Mouse (Mus musculus): Measurements from ENCODE around the gene Olig1. TPM values are rescaled to one million over a fixed set of nuclear protein-coding genes. Genes with fewer than 3 reads are reported as not detected.

The Olig1 gene
- polyA plus RNA-seq, 1 experiment from 2014 or later = 136 TPM

DNA sequence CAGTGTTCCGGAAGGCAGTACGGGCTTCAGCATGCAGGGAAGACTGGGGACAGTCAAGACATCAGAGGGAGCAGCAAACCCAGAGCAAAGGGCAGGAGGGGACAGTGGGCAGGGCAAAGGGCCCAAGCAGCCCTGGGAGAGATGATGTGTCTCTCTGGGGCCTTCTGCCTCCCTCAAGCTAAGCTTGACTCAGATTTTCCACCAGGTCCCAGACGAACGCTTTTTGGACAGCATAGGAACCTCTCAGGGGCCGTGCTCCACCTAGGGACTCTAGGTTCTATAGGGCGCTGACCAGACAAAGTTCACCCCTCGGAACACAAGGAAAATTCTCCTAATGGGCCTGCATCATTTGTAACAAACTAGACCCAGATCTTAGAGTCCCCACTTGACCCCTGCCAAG lies 29.8 kb downstream of the Olig1 start:
- Histone ChIP-seq H3K9me3 (no peaks in the 10 kb centered on the region), H3K36me3 (no peaks in the 10 kb centered on the region), H3K4me1 (replicated peaks) (peaks cover 28% of the 10 kb centered on the region), H3K4me3 (no peak overlapping the region), H3K4me2 (no peak overlapping the region), H3K9ac (no peak overlapping the region), H3K27me3 (peaks cover 78% of the 10 kb centered on the region), H3K27ac (replicated peaks) (no peak overlapping the region)
- no peak for ATAC-seq (ENCODE audit: low FRiP score, low read depth)
- 95% methylated on average over 7 of the region's 7 CpGs for WGBS

DNA sequence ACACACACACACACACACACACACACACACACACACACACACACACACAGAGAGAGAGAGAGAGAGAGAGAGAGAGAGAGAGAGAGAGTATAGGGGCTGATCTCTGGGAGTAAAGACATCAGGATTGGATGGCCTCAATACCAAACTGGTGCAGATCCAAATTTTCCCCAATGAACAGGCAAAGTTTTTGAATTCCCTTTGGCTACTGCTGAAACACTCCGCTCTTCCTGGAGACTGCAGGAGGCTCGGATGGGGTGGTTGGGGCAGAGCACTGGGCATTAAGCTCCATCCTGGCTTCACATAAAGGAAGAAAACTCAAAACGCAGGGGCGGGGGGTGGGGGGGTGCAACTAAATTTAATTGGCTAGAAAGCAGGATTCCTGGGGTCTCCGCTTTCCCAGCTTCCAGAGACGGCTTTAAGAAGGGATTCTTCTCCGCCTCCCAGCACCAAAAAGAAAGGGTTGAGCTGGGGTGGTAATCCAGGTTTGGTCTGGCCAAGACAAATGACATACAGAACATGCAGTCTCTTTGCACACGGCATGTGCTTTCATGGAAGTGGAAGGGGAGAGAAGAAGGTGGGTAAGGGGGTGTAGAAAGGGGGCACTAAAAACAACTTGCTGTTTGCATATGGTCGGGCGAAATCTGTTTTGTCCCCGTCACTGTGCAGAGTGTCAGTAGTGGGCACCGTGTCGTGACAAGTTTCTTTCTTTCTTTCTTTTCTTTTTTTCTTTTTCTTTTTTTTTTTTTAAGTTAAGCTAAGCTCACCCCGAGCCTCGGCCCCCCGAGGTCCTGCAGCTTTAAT lies 31.3 kb downstream of the Olig1 start:
- Histone ChIP-seq H3K27ac (replicated peaks) (peak overlapping the region; percentile 63), H3K4me2 (peak overlapping the region; percentile 48), H3K36me3 (no peaks in the 10 kb centered on the region), H3K4me1 (replicated peaks) (peaks cover 28% of the 10 kb centered on the region), H3K4me3 (peak overlapping the region; percentile 25), H3K27me3 (peaks cover 78% of the 10 kb centered on the region), H3K9me3 (no peaks in the 10 kb centered on the region), H3K9ac (no peak overlapping the region)
- 0 out of 2 replicates have a peak, but pooled peaks have one; percentile 7 for ATAC-seq (ENCODE audit: low FRiP score, low read depth)
- 11% methylated on average over 16 of the region's 16 CpGs for WGBS

DNA sequence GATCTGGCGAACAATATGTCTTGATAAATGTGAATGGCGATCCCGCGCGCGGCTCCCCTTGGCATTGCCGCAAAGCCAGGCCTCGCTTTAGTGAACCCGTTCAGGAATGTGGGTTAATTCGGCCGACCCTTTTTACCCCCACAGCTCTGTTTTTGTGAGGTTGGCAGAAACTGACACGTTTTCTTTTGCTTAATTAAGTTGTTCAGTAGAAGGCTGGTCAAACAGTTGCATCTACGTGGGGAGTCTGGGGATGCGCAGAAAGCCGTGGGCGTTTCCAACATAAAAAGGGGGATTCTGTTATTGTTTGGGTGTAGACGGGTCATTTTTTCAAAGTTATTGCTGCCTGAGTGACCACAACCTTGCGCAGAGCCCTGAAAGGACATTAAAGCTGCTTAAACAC lies 31.9 kb downstream of the Olig1 start:
- Histone ChIP-seq H3K4me3 (peak overlapping the region; percentile 25), H3K27ac (replicated peaks) (peak overlapping the region; percentile 52), H3K27me3 (peaks cover 77% of the 10 kb centered on the region), H3K36me3 (no peaks in the 10 kb centered on the region), H3K4me1 (replicated peaks) (peaks cover 28% of the 10 kb centered on the region), H3K9me3 (no peaks in the 10 kb centered on the region), H3K9ac (no peak overlapping the region), H3K4me2 (peak overlapping the region; percentile 48)
- 11% methylated on average over 18 of the region's 18 CpGs for WGBS
- ATAC-seq (ENCODE audit: low FRiP score, low read depth) = no peak

DNA sequence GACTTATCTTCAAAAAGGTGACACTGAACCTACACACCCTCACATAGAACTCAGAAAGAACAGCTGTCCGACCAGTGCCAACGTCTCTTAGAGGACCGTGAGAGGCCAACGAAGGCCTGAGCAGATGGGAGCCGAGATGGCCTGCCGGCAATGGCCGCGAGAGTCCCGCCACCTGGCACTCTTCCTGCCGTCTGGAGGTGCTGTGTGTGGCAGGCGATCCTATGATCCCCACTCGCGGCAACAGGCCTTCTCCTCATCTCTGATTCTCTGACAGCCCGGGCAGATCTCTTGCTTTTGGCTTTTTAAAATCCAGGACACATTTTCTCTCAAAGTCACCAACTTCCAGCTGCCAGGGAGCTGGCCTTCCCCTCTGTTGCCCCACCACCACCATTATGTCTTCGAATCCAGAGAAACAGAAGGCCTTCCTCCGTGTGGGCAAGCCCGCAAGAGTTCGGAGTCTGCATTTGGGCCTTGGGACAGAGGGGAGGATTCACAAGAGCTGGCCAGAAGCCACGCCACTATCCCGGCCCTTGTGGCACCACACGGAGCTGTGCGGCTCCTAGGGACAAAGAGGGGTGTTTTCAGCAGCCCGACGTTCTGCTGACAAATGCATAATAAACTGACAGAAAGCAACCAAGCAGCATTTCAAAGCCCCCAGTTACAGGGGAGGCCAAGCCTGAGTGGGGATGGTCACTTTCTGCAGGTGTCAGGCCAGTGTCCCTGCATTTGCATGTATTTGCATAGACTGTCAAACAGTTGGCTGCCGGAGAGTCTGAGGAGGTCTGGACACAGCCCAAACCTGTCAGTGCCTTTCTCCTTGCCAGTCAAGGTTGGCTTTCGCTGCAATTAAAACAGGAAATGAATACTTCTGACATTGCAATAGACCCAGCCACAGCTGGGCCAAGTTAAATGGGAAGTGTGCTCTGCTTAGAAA lies 34.5 kb downstream of the Olig1 start:
- H3K9me3 ChIP-seq = no peaks in the 10 kb centered on the region
- no peaks in the 10 kb centered on the region for H3K36me3 ChIP-seq
- H3K27me3 ChIP-seq = peaks cover 78% of the 10 kb centered on the region
- WGBS = 20% methylated on average over 26 of the region's 26 CpGs
- H3K4me1 ChIP-seq (replicated peaks) = peaks cover 28% of the 10 kb centered on the region
- H3K4me2 ChIP-seq = no peak overlapping the region; the same call in 1 of the 2 replicates
- peak; percentile 87 for ATAC-seq (ENCODE audit: low FRiP score, low read depth)
- H3K27ac ChIP-seq (replicated peaks) = peak overlapping the region; percentile 69
- no peak overlapping the region for H3K9ac ChIP-seq
- no peak overlapping the region for H3K4me3 ChIP-seq

DNA sequence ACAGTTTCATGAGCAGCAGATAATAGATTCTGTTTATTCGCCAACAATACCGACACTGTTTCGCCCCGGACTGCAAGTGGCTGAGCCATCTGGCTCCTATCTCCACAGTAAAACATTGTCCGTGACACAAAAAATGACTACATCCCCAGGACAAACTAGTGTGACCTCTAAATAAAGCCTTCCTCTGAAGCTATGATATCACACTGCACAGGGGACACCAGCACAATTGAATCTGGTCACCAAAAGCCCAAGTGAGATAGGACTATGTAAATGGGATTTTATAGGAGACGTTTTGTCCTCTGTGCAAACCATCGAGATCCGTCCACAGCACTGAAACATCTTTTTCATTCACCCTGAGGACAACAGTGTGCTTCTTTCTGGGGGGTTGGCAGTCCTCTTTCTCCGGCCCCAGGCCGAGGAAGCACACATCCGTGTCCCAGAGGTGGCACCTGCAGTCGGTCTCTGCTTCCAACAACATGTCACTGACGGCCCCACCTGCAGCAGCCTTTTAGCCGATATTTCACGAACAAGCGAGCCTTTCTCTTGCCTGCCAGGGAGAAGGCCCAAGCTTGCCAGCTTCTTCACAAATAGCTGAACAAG lies 36.0 kb downstream of the Olig1 start:
- Histone ChIP-seq H3K9me3 (no peaks in the 10 kb centered on the region), H3K27ac (replicated peaks) (peak overlapping the region; percentile 49), H3K4me1 (replicated peaks) (peaks cover 28% of the 10 kb centered on the region), H3K36me3 (no peaks in the 10 kb centered on the region), H3K9ac (no peak overlapping the region), H3K27me3 (peaks cover 67% of the 10 kb centered on the region), H3K4me2 (no peak overlapping the region), H3K4me3 (no peak overlapping the region)
- ATAC-seq (ENCODE audit: low FRiP score, low read depth) = peak; percentile 32; the same call in 1 of the 2 replicates
- 45% methylated on average over 16 of the region's 16 CpGs for WGBS

DNA sequence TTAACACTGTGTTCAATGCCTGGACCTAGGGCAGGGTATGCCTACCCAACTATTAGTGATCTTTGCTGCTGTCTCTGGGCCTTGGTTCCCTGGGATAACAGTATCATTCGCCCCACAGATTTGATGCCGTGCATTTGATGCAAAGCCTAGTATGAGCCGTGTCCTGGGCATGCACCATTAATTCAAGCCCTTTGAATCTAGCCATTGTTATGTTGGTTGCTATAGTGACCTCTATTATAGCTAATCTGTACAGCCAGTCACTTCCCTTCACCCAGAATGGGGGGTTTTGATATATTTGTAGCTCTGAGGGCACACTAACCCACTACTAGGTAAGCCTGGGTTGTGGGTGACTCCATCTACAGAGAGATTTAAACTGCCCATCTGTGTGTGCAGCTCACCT lies 40.3 kb downstream of the Olig1 start:
- Histone ChIP-seq H3K4me3 (no peak overlapping the region), H3K27ac (replicated peaks) (no peak overlapping the region), H3K36me3 (no peaks in the 10 kb centered on the region), H3K4me1 (replicated peaks) (peaks cover 8% of the 10 kb centered on the region), H3K9me3 (no peaks in the 10 kb centered on the region), H3K9ac (no peak overlapping the region), H3K27me3 (peaks cover 50% of the 10 kb centered on the region), H3K4me2 (no peak overlapping the region)
- ATAC-seq (ENCODE audit: low FRiP score, low read depth) = no peak
- WGBS = 22% methylated on average over 3 of the region's 3 CpGs

GRCm38 (mm10) chr16:91312921-91313320 lies 43.3 kb downstream of the Olig1 start:
- Histone ChIP-seq H3K4me1 (replicated peaks) (peaks cover 8% of the 10 kb centered on the region; the same call in 1 of the 2 replicates), H3K27ac (replicated peaks) (no peak overlapping the region), H3K4me2 (no peak overlapping the region), H3K27me3 (peaks cover 49% of the 10 kb centered on the region), H3K9ac (no peak overlapping the region), H3K36me3 (no peaks in the 10 kb centered on the region), H3K9me3 (no peaks in the 10 kb centered on the region), H3K4me3 (no peak overlapping the region)
- no peak for ATAC-seq (ENCODE audit: low FRiP score, low read depth)
- WGBS = 41% methylated on average over 7 of the region's 7 CpGs

GRCm38 (mm10) chr16:91314114-91314775 lies 44.7 kb downstream of the Olig1 start:
- Histone ChIP-seq H3K9me3 (no peaks in the 10 kb centered on the region), H3K27ac (replicated peaks) (no peak overlapping the region), H3K9ac (no peak overlapping the region), H3K4me2 (no peak overlapping the region; the same call in 1 of the 2 replicates), H3K4me1 (replicated peaks) (peaks cover 8% of the 10 kb centered on the region; the same call in 1 of the 2 replicates), H3K27me3 (peaks cover 51% of the 10 kb centered on the region), H3K4me3 (no peak overlapping the region), H3K36me3 (no peaks in the 10 kb centered on the region)
- 7% methylated on average over 19 of the region's 19 CpGs for WGBS
- peak; percentile 74 for ATAC-seq (ENCODE audit: low FRiP score, low read depth)

- H3K36me3 ChIP-seq = no peaks in the 10 kb centered on the region
- no peaks in the 10 kb centered on the region for H3K9me3 ChIP-seq
- no peak overlapping the region for H3K27ac ChIP-seq (replicated peaks)
- H3K4me2 ChIP-seq = peak overlapping the region; percentile 51
- peak; percentile 54; the same call in 1 of the 2 replicates for ATAC-seq (ENCODE audit: low FRiP score, low read depth)
- H3K4me3 ChIP-seq = no peak overlapping the region
- H3K9ac ChIP-seq = no peak overlapping the region
- peaks cover 41% of the 10 kb centered on the region for H3K27me3 ChIP-seq
- H3K4me1 ChIP-seq (replicated peaks) = peaks cover 16% of the 10 kb centered on the region
- WGBS = 66% methylated on average over 10 of the region's 10 CpGs
These were observed 50.6 kb downstream of the Olig1 start for GRCm38 (mm10) chr16:91320191-91320590.

- Histone ChIP-seq H3K27me3 (peaks cover 37% of the 10 kb centered on the region), H3K4me1 (replicated peaks) (peaks cover 16% of the 10 kb centered on the region), H3K9ac (no peak overlapping the region), H3K4me3 (peak overlapping the region; percentile 14; the same call in 1 of the 2 replicates), H3K4me2 (peak overlapping the region; percentile 51), H3K9me3 (no peaks in the 10 kb centered on the region), H3K27ac (replicated peaks) (no peak overlapping the region; the same call in 1 of the 2 replicates), H3K36me3 (no peaks in the 10 kb centered on the region)
- peak; percentile 73; the same call in 1 of the 2 replicates for ATAC-seq (ENCODE audit: low FRiP score, low read depth)
- WGBS = 30% methylated on average over 15 of the region's 15 CpGs
These were observed 51.0 kb downstream of the Olig1 start for GRCm38 (mm10) chr16:91320608-91321007.
